Mouse (Mus musculus): ENCODE results near the gene Gpc6.

The Gpc6 gene

DNA sequence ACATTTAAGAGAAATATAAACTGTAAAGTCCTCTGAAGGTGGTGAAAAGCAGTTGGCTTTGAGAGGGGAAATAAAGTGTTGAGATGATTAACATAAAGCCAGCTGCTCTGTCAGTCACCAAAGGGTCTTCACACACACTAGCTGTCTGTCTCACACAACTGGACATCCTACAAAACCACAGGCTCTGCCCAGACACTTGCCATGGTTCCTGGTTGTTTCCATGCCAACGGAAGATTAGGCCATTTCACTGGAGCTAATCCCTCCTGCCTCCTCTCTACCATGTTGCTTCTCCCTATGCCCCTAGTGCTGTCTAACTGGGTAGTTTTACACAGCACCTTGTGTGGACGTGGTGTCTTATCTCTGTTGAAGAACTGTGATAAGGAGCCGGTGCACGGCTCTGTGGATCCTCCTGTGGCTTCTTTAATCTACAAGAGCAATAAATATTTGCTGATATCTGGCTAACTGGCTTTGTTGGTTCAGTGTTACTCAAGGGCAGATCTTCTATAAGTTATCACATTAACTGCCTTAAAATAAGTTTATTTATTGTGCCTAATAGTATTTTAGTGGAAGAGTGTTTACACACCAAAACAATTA is 562.1 kb downstream of the Gpc6 start:
- no peak for DNase-seq

DNA sequence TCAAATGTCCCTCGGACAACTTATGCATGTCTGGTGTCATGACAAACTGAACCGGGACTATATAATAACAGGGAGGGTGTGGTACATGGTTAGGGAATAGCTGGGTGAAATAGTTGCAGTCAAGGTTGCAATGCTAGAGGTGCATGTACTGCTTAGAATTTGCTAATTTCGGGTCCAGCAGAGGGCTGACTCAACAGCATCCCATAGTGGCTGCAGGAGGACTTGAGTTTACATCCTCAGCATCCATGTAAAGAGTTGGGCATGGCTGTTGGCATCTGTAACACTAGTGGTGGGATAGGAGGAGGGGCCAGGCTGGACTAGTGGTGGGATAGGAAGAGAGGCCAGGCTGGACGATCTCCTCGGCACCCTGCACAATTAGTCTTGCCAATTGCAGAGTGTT is 565.4 kb downstream of the Gpc6 start:
- DNase-seq = no peak

DNA sequence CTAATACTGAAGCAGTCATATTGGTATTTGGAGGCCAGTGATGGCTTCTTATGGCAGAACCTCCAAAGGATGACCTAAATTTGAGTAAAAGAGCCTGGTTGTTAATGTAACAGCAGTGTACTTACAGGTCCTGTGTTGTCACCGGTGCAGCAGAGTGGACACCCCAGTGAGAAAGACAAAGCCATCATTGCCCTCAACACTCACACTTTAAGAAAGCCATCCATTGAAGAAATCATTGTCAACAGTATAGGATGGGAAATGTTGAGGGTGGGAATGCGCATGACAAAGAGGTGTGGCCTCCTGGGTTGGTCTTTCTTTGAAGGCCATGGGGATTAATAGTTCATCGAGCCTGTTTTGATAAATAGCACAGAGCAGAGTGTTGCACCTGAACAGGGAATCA is 570.0 kb downstream of the Gpc6 start:
- no peak for DNase-seq

DNA sequence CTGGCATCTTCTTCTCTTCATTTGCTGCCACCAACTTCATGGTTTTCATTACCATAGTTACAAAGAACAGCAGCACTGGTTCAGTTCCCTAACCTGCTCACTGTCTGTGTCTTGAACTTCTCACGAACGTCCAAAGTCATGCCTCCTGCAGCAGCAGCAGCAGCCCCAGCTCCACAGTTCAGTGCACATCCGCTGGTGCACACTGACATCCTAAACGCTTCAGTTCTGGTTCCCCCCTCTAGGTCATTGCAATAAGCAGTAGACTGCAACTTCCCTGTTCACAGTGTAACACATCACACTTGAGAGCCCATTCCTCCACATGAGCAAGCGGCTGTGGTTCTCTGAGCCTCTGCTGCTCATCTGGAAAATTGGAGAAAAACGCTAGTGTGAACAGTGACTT is 573.7 kb downstream of the Gpc6 start:
- DNase-seq = no peak

DNA sequence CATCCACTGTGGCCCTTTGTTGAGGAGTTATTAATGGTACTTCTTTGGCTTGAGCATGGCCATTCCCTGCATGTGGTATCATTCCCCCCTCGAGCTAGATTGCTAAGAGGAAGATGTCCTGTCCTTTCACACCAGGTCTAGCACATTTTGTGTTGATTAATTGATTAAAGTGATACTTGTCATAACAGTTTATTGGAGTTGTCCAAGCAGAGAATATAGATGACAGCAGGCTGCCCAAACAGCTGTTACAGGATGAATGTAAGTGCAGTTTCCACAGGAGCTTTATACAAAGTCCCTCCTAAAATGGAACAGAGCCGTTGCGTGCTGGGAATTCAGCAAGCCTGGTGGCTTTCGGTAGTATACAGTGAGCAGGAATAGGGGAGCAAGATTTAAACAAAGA is 574.2 kb downstream of the Gpc6 start:
- no peak for DNase-seq

DNA sequence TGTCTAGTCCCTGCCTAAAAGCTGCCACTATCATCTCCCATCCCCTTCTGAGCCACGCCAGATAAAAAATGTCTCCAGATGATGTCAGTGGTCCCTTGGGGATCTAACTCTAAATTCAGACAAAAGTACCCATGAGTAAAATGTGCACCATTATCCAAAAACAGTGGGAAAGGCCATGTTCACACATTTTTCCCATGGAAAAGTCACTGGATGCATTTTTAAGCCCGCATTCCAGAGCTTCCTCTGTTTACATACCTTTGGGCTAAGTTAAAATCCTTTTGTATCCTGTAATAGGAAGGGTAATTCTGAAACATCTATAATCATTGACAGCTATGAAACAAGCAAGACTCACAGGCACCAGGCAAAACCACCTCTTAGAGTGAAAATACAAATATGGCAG is 589.7 kb downstream of the Gpc6 start:
- DNase-seq = no peak

DNA sequence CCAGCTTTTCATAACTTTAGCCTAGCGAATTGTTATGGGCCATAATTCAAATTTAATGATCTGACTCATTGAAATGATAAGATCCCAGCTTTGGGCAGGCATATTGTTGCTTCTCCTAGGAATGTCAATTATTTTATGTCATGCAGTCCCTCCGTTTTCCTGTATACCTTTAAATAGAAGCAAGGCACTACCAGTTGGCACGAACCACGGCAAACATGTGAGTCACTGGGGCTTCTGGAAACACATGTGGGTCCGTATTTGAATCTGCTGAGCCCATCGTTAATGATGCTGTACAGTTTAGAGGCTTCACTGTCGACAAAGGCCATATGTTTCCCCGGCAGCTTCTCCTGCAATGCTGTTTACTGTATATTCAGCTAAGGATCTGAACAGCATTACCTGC is 594.5 kb downstream of the Gpc6 start:
- DNase-seq = no peak

DNA sequence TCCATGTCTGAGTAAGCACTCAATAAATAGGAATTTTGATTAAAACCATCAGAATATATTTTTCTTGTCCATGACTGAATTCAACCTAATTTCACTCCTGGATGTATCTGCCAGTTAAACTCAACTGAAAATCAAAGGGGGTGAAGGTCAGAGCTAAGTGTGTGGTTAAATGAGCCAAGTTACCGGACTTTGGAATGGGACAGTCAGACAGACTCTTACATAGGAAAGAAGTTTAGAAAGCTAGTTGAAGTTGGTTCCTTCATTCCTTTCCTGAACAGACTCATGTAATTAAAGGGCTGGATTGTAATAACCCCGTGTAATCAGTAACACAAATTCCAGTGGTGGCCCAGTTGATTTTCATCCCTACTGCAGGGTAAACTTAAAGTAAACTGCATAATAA is 595.6 kb downstream of the Gpc6 start:
- peak; percentile 59 for DNase-seq

DNA sequence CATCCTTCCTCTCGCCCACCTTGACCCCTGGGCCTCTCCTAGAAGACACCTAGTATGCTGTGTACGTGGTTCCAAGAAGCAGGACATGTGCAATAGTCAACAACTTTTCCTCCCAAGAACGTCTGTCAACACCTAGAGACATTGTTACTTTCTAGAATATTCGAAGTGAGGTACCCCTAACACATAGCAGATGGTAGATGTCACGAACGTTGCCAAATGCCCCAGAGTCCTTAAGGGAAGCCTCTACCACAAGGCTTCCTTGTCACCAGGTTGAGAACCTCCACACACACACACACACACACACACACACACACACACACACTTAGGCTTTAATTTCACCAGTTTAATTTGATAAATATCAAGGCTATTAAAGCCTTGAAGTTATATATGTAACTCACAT is 600.0 kb downstream of the Gpc6 start:
- no peak for DNase-seq

DNA sequence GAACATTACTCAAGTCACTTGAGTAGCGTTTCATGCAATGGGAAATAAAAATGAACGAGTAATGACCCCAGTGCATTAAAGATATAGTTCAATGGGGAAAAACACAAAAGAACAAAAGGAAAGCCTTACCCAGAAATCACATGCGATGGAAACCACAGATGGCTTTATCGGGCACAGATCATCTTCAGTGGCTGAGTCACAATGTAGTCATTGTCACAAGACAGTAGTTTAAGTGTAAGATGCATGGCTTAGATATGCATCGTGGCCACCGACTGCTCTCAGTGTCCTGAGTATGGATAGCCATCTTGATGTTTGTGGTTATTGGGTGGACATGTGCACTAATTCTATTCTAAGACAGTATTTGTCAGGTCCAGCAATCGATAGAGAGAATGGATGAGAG is 601.9 kb downstream of the Gpc6 start:
- DNase-seq = no peak

DNA sequence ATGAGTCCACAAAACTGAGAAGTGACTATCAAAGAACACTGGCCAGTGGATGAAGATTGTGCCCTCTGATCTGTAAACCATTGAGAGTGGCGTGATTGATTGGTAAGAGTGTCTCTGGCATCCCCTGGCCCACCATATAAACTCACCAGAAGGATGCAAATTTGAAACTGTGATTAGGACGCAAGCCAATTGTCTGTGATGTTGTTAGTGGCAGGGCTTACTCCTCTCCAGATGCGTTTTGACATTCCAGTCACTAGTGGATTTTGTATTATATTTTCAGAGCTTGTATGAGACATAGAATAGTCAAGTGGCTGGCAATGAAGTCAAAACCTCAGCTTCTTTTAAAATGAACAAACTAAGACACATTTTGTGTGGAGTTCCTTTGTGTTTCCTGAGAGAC is 604.3 kb downstream of the Gpc6 start:
- DNase-seq = no peak

DNA sequence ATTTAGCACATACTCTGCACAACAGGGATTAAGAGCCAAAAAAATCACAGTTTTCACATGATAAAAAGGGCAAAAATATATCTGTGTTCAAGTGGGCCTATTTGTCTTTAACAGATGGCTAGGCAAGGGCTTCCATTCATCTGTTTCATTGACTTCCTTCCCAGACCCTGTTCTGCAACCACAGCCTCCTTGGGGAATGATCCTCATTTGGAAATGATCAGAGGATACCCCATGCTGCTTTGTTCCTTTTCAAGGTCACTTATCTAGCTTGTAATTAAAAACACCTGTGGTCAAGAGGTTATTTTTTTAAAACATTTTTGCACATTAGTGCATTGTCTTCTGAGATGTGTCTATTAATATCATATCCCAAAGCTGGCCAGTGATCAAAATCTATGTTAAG is 627.7 kb downstream of the Gpc6 start:
- no peak for DNase-seq

DNA sequence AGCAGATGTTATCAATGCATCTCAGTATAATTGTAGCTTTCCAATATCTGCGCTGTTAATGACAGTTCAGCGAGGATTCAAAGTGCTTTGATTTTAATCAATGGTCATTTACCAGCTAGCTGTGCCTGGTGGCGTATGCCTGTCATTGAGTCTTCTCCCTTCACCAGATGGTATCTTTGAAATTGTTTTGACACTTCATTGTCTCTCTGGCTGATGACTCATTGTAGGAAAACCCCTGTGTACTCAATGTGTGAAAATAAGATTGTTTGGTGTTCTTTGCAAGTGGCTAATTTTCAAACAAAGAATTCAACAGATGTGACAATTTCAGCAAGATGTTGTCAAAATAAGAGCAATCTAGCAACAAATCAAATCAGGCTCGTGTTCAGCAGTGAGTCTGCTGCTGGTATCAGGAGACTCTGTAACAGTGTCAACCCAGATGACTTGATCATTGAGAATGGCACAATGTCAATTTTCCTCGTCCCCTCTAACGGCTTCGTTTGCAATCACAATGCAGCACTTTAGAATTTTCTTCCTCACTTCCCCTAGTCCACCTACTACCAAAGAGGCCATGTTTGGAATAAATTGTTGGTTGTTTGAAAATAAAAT is 631.7 kb downstream of the Gpc6 start:
- DNase-seq = no peak

DNA sequence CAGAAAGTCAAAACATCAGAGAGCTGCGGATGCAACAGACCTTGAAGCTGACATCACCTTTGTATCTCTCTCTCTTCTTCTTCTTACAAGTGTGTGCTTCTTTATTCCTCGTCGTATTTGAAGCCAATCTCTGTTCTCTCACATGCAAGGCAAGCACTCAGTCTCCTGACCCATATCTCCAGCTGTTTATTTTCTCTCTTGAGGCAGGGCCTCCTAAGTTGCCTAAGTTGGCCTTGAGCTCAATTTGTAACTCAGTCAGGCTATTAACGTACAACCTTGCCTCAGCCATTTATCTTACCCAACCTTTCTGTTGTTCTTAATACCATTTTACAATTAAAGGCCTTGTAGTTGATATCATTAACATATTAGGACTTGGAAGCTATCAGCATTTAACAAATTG is 637.0 kb downstream of the Gpc6 start:
- DNase-seq = no peak

DNA sequence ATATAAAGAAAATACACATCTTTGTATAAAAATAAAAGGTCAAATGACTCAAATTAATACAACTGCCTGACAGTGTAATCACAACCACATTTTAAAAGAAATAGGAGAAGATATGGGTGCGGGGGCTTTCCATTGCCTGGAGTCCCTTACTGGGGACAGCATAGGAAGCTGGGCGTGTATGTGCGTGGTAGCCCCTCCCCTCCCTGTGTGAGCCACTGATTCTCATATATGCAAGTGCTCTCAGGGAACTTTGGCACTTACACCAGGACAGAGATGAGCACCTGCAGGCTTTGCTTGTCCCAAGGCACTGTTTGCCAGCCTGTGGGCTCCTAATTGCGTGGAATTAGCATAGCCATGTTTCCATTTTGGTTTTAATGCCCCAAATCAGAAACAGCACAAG is 644.2 kb downstream of the Gpc6 start:
- DNase-seq = no peak

DNA sequence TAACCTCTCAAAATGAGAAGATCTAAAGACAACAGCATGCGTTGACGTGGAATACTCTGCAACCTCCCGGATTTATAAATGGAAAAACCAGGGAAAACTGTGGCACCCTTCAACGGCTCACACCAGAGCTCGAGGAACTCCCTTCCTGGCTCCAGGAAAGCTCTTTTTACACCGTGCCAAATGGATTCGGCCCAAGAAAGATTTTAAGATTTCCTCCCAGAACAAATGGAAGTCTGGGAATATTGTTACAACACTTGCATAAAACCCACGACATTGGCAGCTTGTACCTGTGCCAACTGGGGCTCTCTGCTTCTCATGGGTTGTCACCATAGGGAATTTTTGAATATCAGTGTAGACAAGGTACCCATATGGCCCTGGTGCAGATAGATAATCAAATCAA is 647.1 kb downstream of the Gpc6 start:
- DNase-seq = no peak

DNA sequence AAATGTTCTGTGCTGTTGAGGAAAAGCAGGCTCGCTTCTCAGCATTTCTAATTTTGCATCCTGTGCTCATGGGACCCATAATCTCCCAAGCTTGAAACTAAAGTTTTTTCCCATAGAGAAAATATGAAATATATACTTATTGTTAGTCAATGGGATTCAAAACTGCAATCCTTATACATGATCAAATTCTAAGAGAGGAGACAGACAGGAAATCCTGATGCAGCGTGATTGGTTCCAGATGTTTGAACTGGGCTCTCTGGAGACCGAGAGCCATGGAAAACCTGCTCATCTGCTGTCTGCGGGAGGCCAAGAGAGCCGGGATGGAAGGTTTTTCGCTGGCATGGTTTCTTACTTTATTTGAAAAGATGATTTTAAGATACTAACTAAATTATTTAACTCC is 649.1 kb downstream of the Gpc6 start:
- DNase-seq = no peak

DNA sequence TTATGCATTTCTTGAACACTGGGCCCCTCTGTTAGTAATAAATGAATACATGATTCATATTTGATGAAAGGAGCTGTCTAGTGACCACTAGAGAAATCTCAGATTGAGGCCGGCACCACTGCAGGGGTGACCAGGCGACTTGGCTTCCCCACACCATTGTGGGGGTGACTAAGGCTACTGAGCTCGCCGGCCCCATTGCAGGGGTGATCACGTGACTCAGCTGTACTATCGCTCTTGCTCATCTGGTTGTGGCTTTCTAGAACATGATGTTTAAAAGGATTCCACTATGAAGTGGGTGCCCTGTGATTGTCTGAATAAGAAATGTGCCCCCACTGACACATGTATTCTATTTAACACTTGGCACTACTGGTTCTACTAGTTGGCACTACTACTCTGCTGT is 656.6 kb downstream of the Gpc6 start:
- no peak for DNase-seq

DNA sequence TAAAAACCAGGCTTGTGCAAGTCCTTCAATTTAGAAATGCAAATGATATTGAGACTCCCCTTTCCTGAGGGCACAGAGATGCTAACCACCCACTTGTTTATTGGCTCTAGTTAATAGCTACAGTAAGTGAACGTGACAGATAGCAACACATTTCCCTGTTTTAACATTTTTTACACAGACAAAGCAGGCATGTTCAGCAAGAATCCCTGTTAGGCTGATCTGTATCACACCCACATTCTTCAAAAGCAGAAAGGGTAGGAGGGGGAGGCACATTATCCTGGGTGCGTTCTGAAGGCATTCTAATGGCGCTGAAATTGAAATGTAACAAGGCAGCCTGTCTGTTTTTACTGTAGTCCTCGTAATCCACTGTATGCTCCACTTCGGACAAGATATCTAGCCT is 674.6 kb downstream of the Gpc6 start:
- no peak for DNase-seq

DNA sequence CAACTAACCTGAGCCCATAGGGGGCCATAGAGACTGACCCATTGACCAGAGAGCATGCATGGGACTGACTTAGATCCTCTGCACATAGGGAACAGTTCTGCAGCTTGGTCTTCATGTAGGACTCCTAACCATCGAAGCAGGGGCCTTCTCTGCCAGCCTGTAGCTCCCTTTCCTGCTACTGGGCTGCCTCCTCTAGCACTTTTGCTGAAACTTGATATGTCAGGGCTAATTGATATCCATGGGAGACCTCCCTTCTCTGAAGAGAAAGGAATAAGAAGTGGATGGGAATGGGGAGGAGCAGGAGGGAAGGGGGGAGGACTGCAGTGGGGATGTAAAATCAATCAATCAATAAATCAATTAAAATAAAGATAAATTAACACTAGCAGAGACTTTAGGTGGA is 678.7 kb downstream of the Gpc6 start:
- no peak for DNase-seq

DNA sequence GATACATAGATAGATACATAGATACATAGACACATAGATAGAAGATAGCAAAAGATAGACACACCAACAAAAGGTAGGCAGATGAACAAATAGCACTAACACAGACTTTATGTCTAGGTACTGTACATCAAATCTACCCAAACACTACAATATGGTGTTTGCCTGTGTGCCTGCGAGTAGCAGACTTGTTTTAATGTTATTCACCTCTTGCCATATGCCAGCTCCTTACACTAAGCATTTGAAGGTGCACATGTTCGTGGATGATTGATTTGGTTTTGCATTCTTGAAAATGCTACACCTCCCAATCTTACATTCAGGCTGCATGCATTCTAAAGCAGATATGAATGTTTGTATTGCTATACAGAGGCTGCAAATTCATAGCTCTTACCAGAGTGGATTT is 680.6 kb downstream of the Gpc6 start:
- DNase-seq = no peak

DNA sequence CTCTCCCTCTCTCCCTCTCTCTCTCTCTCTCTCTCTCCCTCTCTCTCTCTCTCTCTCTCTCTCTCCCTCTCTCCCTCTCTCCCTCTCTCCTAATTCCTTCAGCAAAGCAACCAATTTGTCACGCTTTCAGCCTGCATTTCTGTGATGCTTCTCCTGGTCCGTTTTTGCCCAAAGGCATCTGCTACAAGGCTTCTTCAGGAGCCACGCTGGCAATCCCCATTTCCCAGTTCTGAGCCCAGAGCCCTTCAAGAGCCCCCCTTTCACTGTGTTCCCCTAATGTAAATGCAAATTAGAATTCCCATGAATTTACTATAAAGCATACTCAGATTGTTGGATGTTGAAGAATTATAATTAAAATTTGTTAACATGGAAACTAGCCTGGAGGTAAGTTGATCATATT is 686.0 kb downstream of the Gpc6 start:
- no peak for DNase-seq

DNA sequence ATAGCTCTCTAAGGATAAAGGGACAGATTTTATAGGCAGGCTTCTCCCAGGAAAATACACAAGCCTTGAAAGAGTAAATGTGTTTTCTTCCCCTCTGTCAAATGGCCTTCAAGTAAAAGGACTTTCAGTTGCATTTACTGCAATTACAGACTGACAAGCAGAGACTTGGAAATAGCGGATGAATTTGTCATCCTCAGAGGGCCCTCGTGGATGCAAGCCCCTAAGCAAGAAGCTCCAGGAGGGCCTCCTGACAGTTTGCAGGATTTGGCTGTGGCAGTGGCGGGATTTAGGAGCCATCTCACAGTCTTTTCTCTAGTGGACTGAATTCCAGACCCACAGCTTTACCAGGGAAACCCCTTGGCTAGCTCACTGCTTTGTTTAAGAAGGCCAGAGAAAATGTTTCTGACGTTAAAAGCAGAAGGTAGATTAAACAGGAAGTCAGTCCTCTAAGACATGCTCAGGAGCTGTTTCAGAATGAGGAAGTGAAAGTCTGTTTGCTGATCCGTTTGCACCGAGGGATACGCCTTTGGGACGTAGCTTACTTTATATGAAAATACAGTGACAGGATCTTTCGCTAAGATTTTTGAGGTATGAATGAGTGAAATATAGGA is 700.1 kb downstream of the Gpc6 start:
- DNase-seq = no peak

DNA sequence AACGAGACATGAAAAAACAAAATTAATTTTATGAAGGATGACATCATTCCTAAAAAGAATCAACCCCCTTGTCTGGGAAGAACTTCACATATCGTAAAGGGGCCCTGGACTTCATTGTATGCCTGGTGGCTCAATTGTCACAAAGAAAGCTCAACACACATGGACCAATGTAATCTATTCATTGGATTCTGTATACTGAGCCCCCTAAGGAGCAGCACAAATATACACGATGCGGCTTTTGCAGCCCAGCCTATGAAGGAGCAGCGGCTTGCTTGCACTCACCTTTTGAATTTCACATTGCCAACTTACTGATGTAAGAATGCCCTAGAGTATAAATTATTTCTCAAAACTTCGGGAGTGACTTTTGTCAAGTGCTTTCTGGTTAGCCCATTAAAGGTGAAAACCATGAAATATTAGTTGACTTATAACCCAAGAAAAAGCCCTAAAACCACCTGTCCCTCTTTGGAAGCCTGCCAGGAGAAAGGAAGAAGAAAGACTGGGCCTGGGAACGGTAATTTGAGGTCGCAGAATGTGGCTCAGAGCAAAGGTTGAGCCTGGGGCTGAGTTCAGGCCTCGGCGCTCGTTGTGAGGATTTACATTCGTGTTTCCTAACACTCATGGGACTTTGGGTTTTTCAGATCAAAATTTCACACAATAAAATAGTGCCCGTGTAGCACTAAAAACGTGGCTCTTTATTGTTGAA is 709.3 kb downstream of the Gpc6 start:
- DNase-seq = no peak

DNA sequence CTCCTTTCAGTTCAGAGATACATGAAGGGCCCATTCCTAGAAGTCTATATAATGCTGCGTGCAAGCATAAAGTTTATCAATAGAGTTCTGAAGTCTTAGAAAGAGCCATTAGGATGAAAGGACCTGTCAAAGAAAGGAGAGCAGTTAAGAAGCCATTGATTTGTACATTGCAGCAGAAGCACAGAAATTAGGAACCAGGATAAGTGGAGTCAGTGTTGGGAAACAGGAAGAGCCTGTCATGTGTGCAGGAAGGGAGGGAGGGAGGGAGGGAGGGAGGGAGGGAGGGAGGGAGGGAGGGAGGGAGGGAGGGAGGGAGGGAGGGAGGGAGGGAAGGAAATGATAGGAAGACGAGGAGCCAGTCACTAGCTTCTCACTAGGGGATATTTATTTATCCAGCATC is 716.7 kb downstream of the Gpc6 start:
- DNase-seq = no peak
